Mouse (Mus musculus): ENCODE data around the gene Mmp25. TPM values are rescaled to one million over a fixed set of nuclear protein-coding genes. Genes with fewer than 3 reads are reported as not detected.

Gene Mmp25
- 0.78 and 0.91 TPM in 2 replicates for polyA plus RNA-seq (2016; fragmentation: Nextera tagmentation; extraction: Ambion mirVana)

DNA sequence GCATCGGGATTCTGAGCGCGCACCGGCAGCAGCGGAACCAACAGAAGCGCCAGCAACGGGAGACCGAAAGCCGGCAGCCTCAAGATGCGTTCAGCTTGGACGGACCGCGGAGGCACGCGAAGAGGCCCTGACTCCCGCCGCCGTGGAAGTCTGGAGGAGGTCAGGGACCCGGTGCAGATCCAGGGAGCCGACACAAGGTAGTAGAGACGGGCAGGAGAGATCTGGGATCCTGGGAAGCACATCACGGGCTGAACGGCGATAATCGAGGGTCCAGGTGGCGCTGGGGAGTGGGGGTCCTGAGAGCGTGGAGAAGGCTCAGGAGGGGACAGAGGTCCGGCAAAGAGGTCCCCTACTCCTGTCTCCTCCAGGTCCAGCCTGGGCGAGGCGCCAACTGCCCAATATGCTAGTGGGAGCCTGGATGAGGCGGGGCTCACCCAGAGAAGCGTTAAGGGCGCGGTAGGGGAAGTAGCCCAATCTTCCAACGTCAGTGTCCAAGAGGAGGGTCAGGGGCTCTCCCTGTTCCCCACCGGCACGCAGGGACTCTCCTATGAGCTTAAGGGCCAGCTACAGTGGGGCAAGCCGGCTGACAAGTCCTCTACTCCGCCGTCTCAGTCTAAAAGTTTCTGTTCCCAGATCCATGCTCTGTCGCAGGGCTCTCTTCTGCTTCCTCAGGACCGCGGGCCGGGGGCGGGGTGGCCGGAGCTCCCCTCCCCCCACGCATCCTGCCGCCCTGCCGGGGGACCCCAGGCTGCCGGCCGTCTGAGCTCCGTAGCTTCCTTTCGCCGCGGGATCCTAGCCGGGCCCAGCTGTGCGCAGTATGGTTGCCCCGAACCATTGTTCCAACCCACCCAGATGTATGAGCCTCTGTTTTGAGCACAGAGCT, at the start of gene Mmp25:
Gene Mmp25 (minus strand): TSS at position 665 of the 883 bp plus-strand sequence.
- peak within 1 kb of the TSS; percentile 70 for H3K4me2 ChIP-seq
- H3K9me3 ChIP-seq: no peaks in the 10 kb centered on the region
- ATAC-seq (ENCODE audit: low FRiP score): no peak
- peaks cover 10% of the 10 kb centered on the region for H3K4me1 ChIP-seq
- peaks cover 45% of the 10 kb centered on the region for H3K27me3 ChIP-seq
- H3K9ac ChIP-seq: peak within 1 kb of the TSS; percentile 53
- H3K36me3 ChIP-seq (replicated peaks): no peaks in the 10 kb centered on the region
- H3K27ac ChIP-seq: no peak within 1 kb of the TSS
- peak within 1 kb of the TSS; percentile 39 for H3K4me3 ChIP-seq (replicated peaks)
- WGBS: under 1% methylated on average over 57 of the region's 58 CpGs

DNA sequence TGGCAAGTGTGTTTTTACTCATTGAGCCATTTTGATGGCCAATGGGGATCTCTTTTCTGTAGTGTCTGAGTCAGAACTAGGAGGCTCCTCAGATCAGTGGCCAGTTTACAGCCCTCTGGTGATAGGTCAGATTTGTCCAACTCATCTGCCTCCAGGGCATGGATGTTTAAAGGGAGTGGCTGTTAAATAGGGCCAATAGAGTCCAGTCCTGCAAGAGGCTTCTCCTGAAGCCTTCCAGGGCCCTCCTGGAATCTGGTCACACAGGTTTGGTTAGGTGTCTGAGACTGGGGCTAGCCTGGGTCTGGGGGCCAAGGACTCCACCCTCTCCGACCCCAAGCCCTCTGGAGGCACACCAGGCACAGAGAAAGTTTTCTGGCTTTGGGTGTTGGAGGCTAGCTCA, 49.4 kb upstream of the Mmp25 start:
- Histone ChIP-seq H3K4me1 (peaks cover 6% of the 10 kb centered on the region), H3K4me2 (no peak overlapping the region), H3K27ac (no peak overlapping the region), H3K9me3 (no peaks in the 10 kb centered on the region), H3K27me3 (peaks cover 37% of the 10 kb centered on the region), H3K4me3 (replicated peaks) (no peak overlapping the region), H3K36me3 (replicated peaks) (no peaks in the 10 kb centered on the region), H3K9ac (no peak overlapping the region)
- 76% methylated on average over 1 of the region's 1 CpGs for WGBS
- no peak for ATAC-seq (ENCODE audit: low FRiP score)

DNA sequence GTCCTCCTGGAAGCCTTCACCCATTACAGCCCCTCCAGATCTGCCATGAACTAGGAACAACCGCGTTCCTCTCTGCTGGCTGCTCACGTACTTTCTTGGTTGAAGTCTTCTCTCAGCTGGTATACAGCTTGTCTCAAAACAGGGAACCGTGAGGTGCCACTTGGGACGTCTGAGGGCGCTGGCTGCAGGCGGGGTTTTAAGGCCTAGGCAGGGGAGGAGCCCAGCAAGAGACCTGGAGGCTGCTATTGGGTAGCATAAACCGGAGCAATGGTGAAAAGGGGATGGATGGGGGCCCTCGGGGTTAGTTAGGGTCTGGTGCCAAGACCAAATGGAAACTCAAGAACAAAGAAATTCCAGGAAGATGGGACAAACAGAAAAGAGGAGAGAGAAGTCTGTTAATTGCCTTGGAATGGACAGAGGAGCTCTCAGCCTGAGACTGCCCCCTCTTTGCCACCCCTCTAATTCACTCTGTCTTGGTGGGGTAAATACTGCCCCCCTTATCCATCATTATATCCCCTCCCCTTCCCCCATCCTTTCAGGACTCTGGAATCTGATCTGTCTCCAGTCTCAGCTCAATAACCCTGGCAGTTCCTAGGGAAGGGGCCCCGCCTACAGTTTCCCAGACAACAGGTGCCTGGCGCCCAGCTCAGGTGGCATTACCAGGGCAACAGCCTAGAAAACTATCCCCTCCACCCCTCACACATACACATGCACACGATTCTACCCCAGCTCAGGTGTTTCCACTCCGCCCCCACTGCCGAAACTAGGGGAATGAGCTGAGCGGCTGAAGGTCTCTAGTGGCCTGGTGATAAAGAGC, 39.0 kb upstream of the Mmp25 start, which contains the start of gene Cldn9:
Gene Cldn9 (minus strand): TSS at position 171 of the 817 bp plus-strand sequence.
- H3K4me1 ChIP-seq: peaks cover 15% of the 10 kb centered on the region
- H3K27ac ChIP-seq: no peak within 1 kb of the TSS
- H3K9ac ChIP-seq: no peak within 1 kb of the TSS
- 13% methylated on average over 15 of the region's 15 CpGs for WGBS
- H3K27me3 ChIP-seq: peaks cover 56% of the 10 kb centered on the region
- H3K4me3 ChIP-seq (replicated peaks): peak within 1 kb of the TSS; percentile 19
- H3K9me3 ChIP-seq: no peaks in the 10 kb centered on the region
- peak; percentile 71; the same call in 1 of the 2 replicates for ATAC-seq (ENCODE audit: low FRiP score)
- H3K36me3 ChIP-seq (replicated peaks): no peaks in the 10 kb centered on the region
- peak within 1 kb of the TSS; percentile 34 for H3K4me2 ChIP-seq

DNA sequence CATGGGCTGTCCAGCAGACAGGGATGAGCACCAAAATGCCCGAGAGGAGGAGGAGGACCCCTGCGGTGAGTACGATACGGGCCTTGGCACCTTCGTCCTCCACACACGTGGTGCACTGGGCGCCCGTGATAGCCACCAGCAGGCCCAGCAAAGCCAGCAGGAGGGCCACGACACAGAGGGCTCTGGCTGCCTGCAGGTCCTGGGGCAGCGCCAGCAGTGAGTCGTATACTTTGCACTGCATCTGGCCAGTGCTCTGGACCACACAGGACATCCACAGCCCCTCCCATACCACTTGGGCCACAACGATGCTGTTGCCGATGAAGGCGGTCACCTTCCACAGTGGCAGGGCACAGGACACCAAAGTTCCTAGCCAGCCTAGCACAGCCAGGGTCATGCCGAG, 38.1 kb upstream of the Mmp25 start:
- ATAC-seq (ENCODE audit: low FRiP score): peak; percentile 39; the same call in 1 of the 2 replicates
- peaks cover 15% of the 10 kb centered on the region for H3K4me1 ChIP-seq
- no peak overlapping the region for H3K27ac ChIP-seq
- H3K9ac ChIP-seq: no peak overlapping the region
- WGBS: 25% methylated on average over 15 of the region's 15 CpGs
- peak overlapping the region; percentile 34 for H3K4me2 ChIP-seq
- H3K4me3 ChIP-seq (replicated peaks): peak overlapping the region; percentile 19
- no peaks in the 10 kb centered on the region for H3K9me3 ChIP-seq
- no peaks in the 10 kb centered on the region for H3K36me3 ChIP-seq (replicated peaks)
- peaks cover 65% of the 10 kb centered on the region for H3K27me3 ChIP-seq

DNA sequence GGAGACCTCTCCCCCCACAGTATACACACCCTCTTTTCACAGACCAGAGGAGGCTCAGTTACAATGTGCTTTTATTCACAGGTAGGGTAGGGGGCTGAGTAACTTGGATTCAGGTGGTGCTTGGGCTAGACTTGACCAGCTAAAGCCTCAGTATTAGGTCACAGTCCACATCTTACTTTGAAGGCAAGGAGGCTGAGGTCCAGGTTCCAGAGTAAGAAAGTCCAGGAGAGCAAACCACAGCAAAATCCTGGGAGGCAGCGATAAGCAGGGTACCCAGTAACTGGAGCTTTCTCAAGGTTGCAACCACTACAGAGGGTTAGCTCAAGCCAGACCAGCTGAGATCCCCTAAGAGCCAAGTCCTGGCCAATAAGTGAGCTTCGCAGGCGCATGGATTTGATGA, 37.5 kb upstream of the Mmp25 start:
- H3K27ac ChIP-seq: no peak overlapping the region
- ATAC-seq (ENCODE audit: low FRiP score): no peak
- peak overlapping the region; percentile 34; the same call in 1 of the 2 replicates for H3K4me2 ChIP-seq
- H3K4me1 ChIP-seq: peaks cover 15% of the 10 kb centered on the region
- no peaks in the 10 kb centered on the region for H3K9me3 ChIP-seq
- 69% methylated on average over 3 of the region's 3 CpGs for WGBS
- H3K27me3 ChIP-seq: peaks cover 72% of the 10 kb centered on the region
- H3K36me3 ChIP-seq (replicated peaks): no peaks in the 10 kb centered on the region
- no peak overlapping the region for H3K9ac ChIP-seq
- peak overlapping the region; percentile 19; the same call in 1 of the 2 replicates for H3K4me3 ChIP-seq (replicated peaks)

DNA sequence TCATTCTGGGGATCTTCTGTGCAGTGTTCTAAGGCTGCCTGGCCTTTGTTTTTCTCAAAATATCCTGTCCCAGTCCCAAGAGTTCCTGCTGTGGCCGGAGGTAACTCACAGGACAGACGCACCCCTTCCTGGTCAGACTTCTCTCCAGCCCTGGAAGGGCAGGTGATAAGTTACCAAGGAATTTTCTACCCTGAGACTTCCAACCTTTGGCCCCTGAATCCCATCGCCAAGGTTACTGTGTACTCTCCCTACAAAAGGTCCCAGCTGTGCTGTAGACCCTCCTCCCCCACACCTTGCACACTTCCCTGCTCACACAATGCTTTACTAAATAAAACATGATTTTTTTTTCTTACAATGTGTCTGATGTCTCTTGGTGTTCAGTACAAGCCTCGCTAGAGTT, 37.0 kb upstream of the Mmp25 start:
- Histone ChIP-seq H3K4me1 (peaks cover 20% of the 10 kb centered on the region), H3K9ac (no peak overlapping the region), H3K36me3 (replicated peaks) (no peaks in the 10 kb centered on the region), H3K4me2 (no peak overlapping the region), H3K27me3 (peaks cover 72% of the 10 kb centered on the region), H3K4me3 (replicated peaks) (no peak overlapping the region), H3K27ac (no peak overlapping the region), H3K9me3 (no peaks in the 10 kb centered on the region)
- 70% methylated on average over 4 of the region's 4 CpGs for WGBS
- ATAC-seq (ENCODE audit: low FRiP score): no peak

DNA sequence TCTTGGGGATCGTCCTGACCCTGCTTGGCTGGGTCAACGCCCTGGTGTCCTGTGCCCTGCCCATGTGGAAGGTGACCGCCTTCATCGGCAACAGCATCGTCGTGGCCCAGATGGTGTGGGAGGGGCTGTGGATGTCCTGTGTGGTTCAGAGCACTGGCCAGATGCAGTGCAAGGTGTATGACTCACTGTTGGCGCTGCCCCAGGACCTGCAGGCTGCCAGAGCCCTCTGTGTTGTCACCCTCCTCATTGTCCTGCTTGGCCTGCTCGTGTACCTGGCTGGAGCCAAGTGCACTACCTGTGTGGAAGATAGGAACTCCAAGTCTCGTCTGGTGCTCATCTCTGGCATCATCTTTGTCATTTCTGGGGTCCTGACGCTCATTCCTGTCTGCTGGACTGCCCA, 36.0 kb upstream of the Mmp25 start:
- Histone ChIP-seq H3K9ac (no peak overlapping the region), H3K9me3 (no peaks in the 10 kb centered on the region), H3K4me3 (replicated peaks) (no peak overlapping the region), H3K36me3 (replicated peaks) (no peaks in the 10 kb centered on the region), H3K27me3 (peaks cover 79% of the 10 kb centered on the region), H3K27ac (no peak overlapping the region), H3K4me2 (no peak overlapping the region), H3K4me1 (peaks cover 30% of the 10 kb centered on the region)
- 82% methylated on average over 10 of the region's 10 CpGs for WGBS
- ATAC-seq (ENCODE audit: low FRiP score): no peak

DNA sequence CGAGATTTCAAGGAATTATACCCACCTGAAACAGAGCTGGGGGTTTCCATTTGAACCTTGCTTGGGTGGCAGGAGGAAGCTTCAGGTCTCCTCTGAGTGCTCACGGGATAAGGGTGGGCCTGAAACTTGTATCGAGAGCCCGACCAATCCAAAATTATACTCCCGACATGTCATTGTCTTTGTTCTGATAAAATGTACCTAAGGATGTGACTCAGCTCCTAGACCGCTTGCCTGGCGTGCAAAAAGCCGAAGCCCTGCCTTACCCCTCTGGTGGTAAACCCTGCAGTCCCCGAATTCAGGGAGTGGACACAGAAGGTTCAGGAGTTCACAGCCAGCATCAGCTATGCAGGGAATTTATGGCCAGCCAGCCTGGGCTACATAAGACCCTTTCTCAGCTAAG, 35.3 kb upstream of the Mmp25 start:
- no peak for ATAC-seq (ENCODE audit: low FRiP score)
- Histone ChIP-seq H3K27me3 (peaks cover 86% of the 10 kb centered on the region), H3K9me3 (no peaks in the 10 kb centered on the region), H3K27ac (no peak overlapping the region), H3K4me2 (no peak overlapping the region), H3K9ac (no peak overlapping the region), H3K36me3 (replicated peaks) (no peaks in the 10 kb centered on the region), H3K4me3 (replicated peaks) (no peak overlapping the region), H3K4me1 (peaks cover 35% of the 10 kb centered on the region)
- 81% methylated on average over 9 of the region's 9 CpGs for WGBS

DNA sequence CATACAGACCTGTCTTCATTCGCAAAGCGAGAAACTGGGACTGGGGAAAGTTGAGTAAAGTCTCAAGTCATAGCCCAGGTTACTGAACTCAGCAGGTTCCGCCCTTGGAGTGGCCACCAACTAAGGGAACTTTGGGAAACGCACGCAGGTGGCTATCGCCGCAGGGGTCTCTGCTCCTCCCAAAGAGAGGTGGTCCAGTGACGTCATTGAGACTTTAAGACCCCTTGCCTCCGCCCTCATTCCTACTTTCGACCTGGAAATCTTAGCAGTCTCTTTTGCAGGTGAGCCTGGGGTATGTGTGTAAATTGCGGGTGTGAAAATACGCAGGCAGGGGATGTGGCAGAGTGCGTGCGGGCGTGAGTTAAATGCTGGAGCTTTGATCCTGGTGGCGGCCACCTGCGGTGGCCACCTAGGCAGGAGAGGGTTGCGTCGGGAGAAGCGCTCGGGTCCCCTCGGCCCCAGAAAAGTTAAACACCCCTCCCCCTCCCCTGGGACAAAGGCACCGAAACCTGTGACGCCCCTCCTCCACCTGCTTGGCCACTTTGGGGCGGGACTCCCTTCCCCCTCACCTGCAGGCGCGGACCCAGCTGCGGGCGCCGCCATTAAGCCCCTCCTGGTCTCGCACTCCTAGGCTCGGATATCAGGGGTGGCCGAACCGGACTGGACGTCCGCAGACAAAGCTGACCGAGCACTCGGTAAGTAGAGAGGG, 34.2 kb upstream of the Mmp25 start, which contains the start of gene Cldn6:
Gene Cldn6 (plus strand): TSS at position 123 of the 709 bp plus-strand sequence.
- Histone ChIP-seq H3K36me3 (replicated peaks) (no peaks in the 10 kb centered on the region), H3K9me3 (no peaks in the 10 kb centered on the region), H3K27ac (no peak within 1 kb of the TSS), H3K4me3 (replicated peaks) (peak within 1 kb of the TSS; percentile 25), H3K4me1 (peaks cover 36% of the 10 kb centered on the region), H3K27me3 (peaks cover 92% of the 10 kb centered on the region), H3K9ac (no peak within 1 kb of the TSS), H3K4me2 (peak within 1 kb of the TSS; percentile 42)
- WGBS: 2% methylated on average over 38 of the region's 38 CpGs
- no peak for ATAC-seq (ENCODE audit: low FRiP score)

DNA sequence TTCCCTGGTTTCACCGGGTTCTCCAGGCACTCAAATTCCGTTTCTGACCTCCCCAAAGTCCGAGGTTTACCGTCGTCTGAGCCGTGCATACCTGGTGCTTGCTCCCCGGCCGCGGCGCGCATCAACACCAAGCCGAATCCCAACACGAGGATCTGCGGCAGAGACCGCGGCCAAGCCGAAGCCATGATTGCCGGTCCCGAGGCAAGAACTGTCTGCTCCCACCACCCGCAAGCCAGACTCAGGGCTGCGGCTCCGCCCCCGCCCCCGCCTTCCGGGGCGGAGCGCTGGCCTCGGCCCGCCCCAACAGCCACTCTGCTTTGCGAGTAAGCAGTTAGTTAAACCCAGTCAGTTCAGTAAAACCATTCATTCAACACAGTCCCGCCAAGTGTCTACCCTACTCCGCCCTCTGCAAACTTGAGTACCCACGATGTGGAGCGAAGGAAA, 32.2 kb upstream of the Mmp25 start, which contains the start of gene Tnfrsf12a:
Gene Tnfrsf12a (minus strand): TSS at position 233 of the 444 bp plus-strand sequence.
- peak; percentile 44 for ATAC-seq (ENCODE audit: low FRiP score)
- Histone ChIP-seq H3K27me3 (peaks cover 72% of the 10 kb centered on the region), H3K4me3 (replicated peaks) (peak within 1 kb of the TSS; percentile 49), H3K27ac (no peak within 1 kb of the TSS), H3K9ac (peak within 1 kb of the TSS; percentile 57), H3K36me3 (replicated peaks) (no peaks in the 10 kb centered on the region), H3K9me3 (no peaks in the 10 kb centered on the region), H3K4me1 (peaks cover 41% of the 10 kb centered on the region), H3K4me2 (peak within 1 kb of the TSS; percentile 96)
- under 1% methylated on average over 34 of the region's 34 CpGs for WGBS

DNA sequence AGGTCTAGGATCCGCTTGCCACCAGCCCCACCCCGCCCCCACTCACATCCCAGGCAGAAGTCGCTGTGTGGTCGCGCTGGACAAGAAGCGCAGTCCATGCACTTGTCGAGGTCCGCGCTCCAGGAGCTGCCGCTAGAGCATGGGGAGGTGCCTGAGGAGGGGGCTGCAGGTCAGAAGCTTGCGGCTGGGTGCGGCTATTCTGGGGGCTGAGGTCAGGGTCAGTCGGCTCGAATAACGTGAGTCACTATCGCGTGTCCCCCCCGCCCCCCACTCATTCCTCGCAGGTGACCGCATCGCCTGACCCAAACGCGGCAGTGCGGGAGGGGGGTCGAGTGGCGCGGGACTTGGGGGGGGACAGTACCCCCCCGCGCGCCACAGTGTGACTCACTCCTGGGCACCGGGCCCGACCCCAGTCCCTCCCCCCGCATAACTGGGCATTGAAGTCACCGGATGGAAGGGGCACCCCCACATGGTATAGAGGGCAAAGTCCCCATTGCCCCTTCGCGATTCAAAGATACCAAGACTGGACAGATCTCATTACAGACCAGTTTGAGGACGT, 31.5 kb upstream of the Mmp25 start:
- peaks cover 41% of the 10 kb centered on the region for H3K4me1 ChIP-seq
- peak overlapping the region; percentile 96 for H3K4me2 ChIP-seq
- no peaks in the 10 kb centered on the region for H3K36me3 ChIP-seq (replicated peaks)
- WGBS: under 1% methylated on average over 33 of the region's 37 CpGs
- H3K27ac ChIP-seq: no peak overlapping the region
- H3K9me3 ChIP-seq: no peaks in the 10 kb centered on the region
- H3K9ac ChIP-seq: peak overlapping the region; percentile 57
- peak overlapping the region; percentile 49 for H3K4me3 ChIP-seq (replicated peaks)
- no peak for ATAC-seq (ENCODE audit: low FRiP score)
- H3K27me3 ChIP-seq: peaks cover 64% of the 10 kb centered on the region

Data from forebrain, embryonic 12.5 days (tissue).